Mouse (Mus musculus) embryonic facial prominence, embryonic 10.5 days (tissue): Measurements from ENCODE around the gene Tgm1. TPM values are rescaled to one million over a fixed set of nuclear protein-coding genes. Genes with fewer than 3 reads are reported as not detected.

Experiments used
- DNase-seq: peaks from one replicate; pipeline ENCODE4 v3.0.0-alpha.2; 2017; ENCODE audit warnings: low spot score
- H3K27ac ChIP-seq: fragments of 300-500 bp; sonication (generic); replicated peaks from 2 replicates; pipeline ENCODE4 v1.5.1; 2016; ENCODE audit warnings: mild to moderate bottlenecking
- H3K27me3 ChIP-seq: fragments of 300-500 bp; sonication (generic); replicated peaks from 2 replicates; pipeline ENCODE4 v1.6.1; 2016; ENCODE audit warnings: low read depth, mild to moderate bottlenecking; ENCODE audit not compliant: poor library complexity, severe bottlenecking
- H3K36me3 ChIP-seq: fragments of 300-500 bp; sonication (generic); replicated peaks from 2 replicates; pipeline ENCODE4 v1.6.1; 2016; ENCODE audit warnings: mild to moderate bottlenecking, moderate library complexity
- H3K4me1 ChIP-seq: fragments of 300-500 bp; sonication (generic); 2 replicates; pipeline ENCODE4 v1.6.1; 2016
- H3K4me3 ChIP-seq: fragments of 300-500 bp; sonication (generic); 2 replicates; pipeline ENCODE4 v1.5.1; 2016; ENCODE audit warnings: mild to moderate bottlenecking, moderate library complexity
- H3K9me3 ChIP-seq: fragments of 300-500 bp; sonication (generic); 2 replicates; pipeline ENCODE4 v1.6.1; 2016; ENCODE audit warnings: mild to moderate bottlenecking
- WGBS: fragments of 180-500 bp; shearing (Covaris S2); methylation state at CpG from one replicate; pipeline ENCODE4 v1.1.7; 2016; 5-methylcytosine and 5-hydroxymethylcytosine counted together
- polyA plus RNA-seq: library from polyadenylated mRNA; unstranded; fragments of >200 nt; fragmentation: Nextera tagmentation; extraction: Ambion mirVana; gene quantifications from 2 replicates; pipeline ENCODE4 v1.2.1, GENCODE M21; 2016

Tgm1 gene
- polyA plus RNA-seq, 1 experiment from 2014 or later = 0.90 TPM

- Histone ChIP-seq H3K27ac (no peak overlapping the region), H3K36me3 (peaks cover 44% of the 10 kb centered on the region), H3K9me3 (no peaks in the 10 kb centered on the region), H3K4me1 (peaks cover 12% of the 10 kb centered on the region), H3K4me3 (no peak overlapping the region), H3K27me3 (no peaks in the 10 kb centered on the region)
- 93% methylated on average over 5 of the region's 5 CpGs for whole genome bisulfite sequencing
- DNase-seq = no peak
These were observed 55.7 kb downstream of the Tgm1 start for GRCm38 (mm10) chr14:55658011-55658410.

GRCm38 (mm10) chr14:55656935-55657334, 56.8 kb downstream of the Tgm1 start:
- no peak for DNase-seq
- no peaks in the 10 kb centered on the region for H3K27me3 ChIP-seq
- no peaks in the 10 kb centered on the region for H3K9me3 ChIP-seq
- H3K4me1 ChIP-seq = peaks cover 15% of the 10 kb centered on the region
- peaks cover 33% of the 10 kb centered on the region for H3K36me3 ChIP-seq
- no peak overlapping the region for H3K4me3 ChIP-seq
- WGBS = 90% methylated on average over 3 of the region's 3 CpGs
- H3K27ac ChIP-seq = no peak overlapping the region

GRCm38 (mm10) chr14:55651528-55651927, 62.2 kb downstream of the Tgm1 start:
- H3K27ac ChIP-seq = no peak overlapping the region
- no peak for DNase-seq
- no peaks in the 10 kb centered on the region for H3K27me3 ChIP-seq
- no peak overlapping the region for H3K4me3 ChIP-seq
- H3K4me1 ChIP-seq = peaks cover 3% of the 10 kb centered on the region; the same call in 1 of the 2 replicates
- H3K36me3 ChIP-seq = peaks cover 18% of the 10 kb centered on the region
- H3K9me3 ChIP-seq = no peaks in the 10 kb centered on the region
- WGBS = 87% methylated on average over 7 of the region's 7 CpGs

Other genes with a start within 250 kb of the Tgm1 start
- gene Dhrs4, start 235.2 kb downstream of the Tgm1 start, polyA plus RNA-seq = 77.3 and 88.4 TPM in 2 replicates
- 3.4 and 3.5 TPM in 2 replicates for gene Carmil3, start 223.3 kb downstream of the Tgm1 start, polyA plus RNA-seq
- 0.59 and 0.64 TPM in 2 replicates for gene Cpne6, start 203.5 kb downstream of the Tgm1 start, polyA plus RNA-seq
- gene Nrl, start 188.9 kb downstream of the Tgm1 start, polyA plus RNA-seq = 0.05 TPM in 1 of 2 replicates, not detected in the other
- 20.7 and 23.6 TPM in 2 replicates for gene Pck2, start 173.7 kb downstream of the Tgm1 start, polyA plus RNA-seq
- 65.9 and 74.1 TPM in 2 replicates for gene Dcaf11, start 153.9 kb downstream of the Tgm1 start, polyA plus RNA-seq
- gene A730061H03Rik, start 153.5 kb downstream of the Tgm1 start, polyA plus RNA-seq = not detected in 2 replicates
- gene Fitm1, start 138.3 kb downstream of the Tgm1 start, polyA plus RNA-seq = 0.62 and 1.1 TPM in 2 replicates
- gene Psme1, start 135.8 kb downstream of the Tgm1 start, polyA plus RNA-seq = 105 and 108 TPM in 2 replicates
- 6.0 and 6.6 TPM in 2 replicates for gene Emc9, start 128.6 kb downstream of the Tgm1 start, polyA plus RNA-seq
- gene Psme2, start 122.8 kb downstream of the Tgm1 start, polyA plus RNA-seq = 173 and 186 TPM in 2 replicates
- 18.6 and 21.4 TPM in 2 replicates for gene Rnf31, start 122.2 kb downstream of the Tgm1 start, polyA plus RNA-seq
- gene Irf9, start 110.4 kb downstream of the Tgm1 start, polyA plus RNA-seq = 7.2 and 8.0 TPM in 2 replicates
- 6.5 and 7.1 TPM in 2 replicates for gene Rec8, start 95.9 kb downstream of the Tgm1 start, polyA plus RNA-seq
- gene Ipo4, start 78.0 kb downstream of the Tgm1 start, polyA plus RNA-seq = 118 and 126 TPM in 2 replicates
- 0.89 and 1.4 TPM in 2 replicates for gene Gm49378, start 76.0 kb downstream of the Tgm1 start, polyA plus RNA-seq
- 78.3 and 79.3 TPM in 2 replicates for gene Tm9sf1, start 70.1 kb downstream of the Tgm1 start, polyA plus RNA-seq
- 0.74 and 0.82 TPM in 2 replicates for gene Tssk4, start 63.7 kb downstream of the Tgm1 start, polyA plus RNA-seq
- gene Mdp1, start 53.4 kb downstream of the Tgm1 start, polyA plus RNA-seq = 62.1 and 66.3 TPM in 2 replicates
- 60.7 and 64.7 TPM in 2 replicates for gene Gmpr2, start 42.0 kb downstream of the Tgm1 start, polyA plus RNA-seq
- gene Nedd8, start 41.8 kb downstream of the Tgm1 start, polyA plus RNA-seq = 628 and 638 TPM in 2 replicates
- 65.8 and 69.2 TPM in 2 replicates for gene Tinf2, start 32.1 kb downstream of the Tgm1 start, polyA plus RNA-seq
- gene Rabggta, start 8.3 kb upstream of the Tgm1 start, polyA plus RNA-seq = 29.7 and 35.3 TPM in 2 replicates
- gene Dhrs1, start 31.8 kb upstream of the Tgm1 start, polyA plus RNA-seq = 57.4 and 69.6 TPM in 2 replicates
- 59.1 and 64.5 TPM in 2 replicates for gene Nop9, start 31.8 kb upstream of the Tgm1 start, polyA plus RNA-seq
- gene Cideb, start 44.5 kb upstream of the Tgm1 start, polyA plus RNA-seq = 0.16 TPM in 1 of 2 replicates, not detected in the other
- 0.13 and 0.39 TPM in 2 replicates for gene Ltb4r2, start 47.5 kb upstream of the Tgm1 start, polyA plus RNA-seq
- 0.10 and 0.35 TPM in 2 replicates for gene Ltb4r1, start 52.0 kb upstream of the Tgm1 start, polyA plus RNA-seq
- 10.7 and 11.4 TPM in 2 replicates for gene Adcy4, start 70.2 kb upstream of the Tgm1 start, polyA plus RNA-seq
- 21.4 and 24.1 TPM in 2 replicates for gene Ripk3, start 74.9 kb upstream of the Tgm1 start, polyA plus RNA-seq
- 94.5 and 113 TPM in 2 replicates for gene Nfatc4, start 109.2 kb upstream of the Tgm1 start, polyA plus RNA-seq
- 36.0 and 38.1 TPM in 2 replicates for gene Nynrin, start 140.1 kb upstream of the Tgm1 start, polyA plus RNA-seq
- gene Cbln3, start 170.5 kb upstream of the Tgm1 start, polyA plus RNA-seq = 0.09 and 0.15 TPM in 2 replicates
- gene Khnyn, start 171.0 kb upstream of the Tgm1 start, polyA plus RNA-seq = 31.0 and 33.0 TPM in 2 replicates
- gene Sdr39u1, start 186.4 kb upstream of the Tgm1 start, polyA plus RNA-seq = 45.5 and 57.5 TPM in 2 replicates
- gene Cma1, start 230.7 kb upstream of the Tgm1 start, polyA plus RNA-seq = not detected in 2 replicates
- not detected in 2 replicates for gene Cma2, start 237.1 kb upstream of the Tgm1 start, polyA plus RNA-seq